Mouse (Mus musculus): ENCODE measurements around the gene Hipk1. TPM values are rescaled to one million over a fixed set of nuclear protein-coding genes. Genes with fewer than 3 reads are reported as not detected.

Hipk1 gene
- polyA plus RNA-seq, 1 experiment from 2014 or later = 16.8 TPM

GRCm38 (mm10) chr3:103780777-103781176, 10.6 kb downstream of the Hipk1 start:
- H3K27ac ChIP-seq (ENCODE audit: low read depth) = no peak overlapping the region
- DNase-seq (no peak), ATAC-seq (ENCODE audit: insufficient read depth) (no peak)
- 68% methylated on average over 5 of the region's 5 CpGs for WGBS
- H3K4me1 ChIP-seq (ENCODE audit: insufficient read depth) = no peaks in the 10 kb centered on the region
- H3K36me3 ChIP-seq (ENCODE audit: insufficient read depth) = peaks cover 21% of the 10 kb centered on the region
- H3K4me2 ChIP-seq = no peak overlapping the region
- no peak overlapping the region for H3K4me3 ChIP-seq (ENCODE audit: low read depth, low read length)
- TF ChIP-seq CTCF (IDR thresholded peaks at IDR 0.05; ENCODE audit: low read depth) = no peak
- no peaks in the 10 kb centered on the region for H3K27me3 ChIP-seq (ENCODE audit: insufficient read depth, low read length)
- no peaks in the 10 kb centered on the region for H3K9me3 ChIP-seq (ENCODE audit: low read depth, low read length)
- no peak overlapping the region for H3K9ac ChIP-seq

- no peak for ATAC-seq (ENCODE audit: insufficient read depth)
Observed at GRCm38 (mm10) chr3:103780271-103780670, 11.1 kb downstream of the Hipk1 start.

GRCm38 (mm10) chr3:103779183-103779582, 12.2 kb downstream of the Hipk1 start:
- 82% methylated on average over 7 of the region's 7 CpGs for WGBS
- Histone ChIP-seq H3K4me3 (ENCODE audit: low read depth, low read length) (no peak overlapping the region), H3K27me3 (ENCODE audit: insufficient read depth, low read length) (no peaks in the 10 kb centered on the region), H3K27ac (ENCODE audit: low read depth) (no peak overlapping the region), H3K36me3 (ENCODE audit: insufficient read depth) (peaks cover 22% of the 10 kb centered on the region), H3K4me2 (no peak overlapping the region), H3K9ac (no peak overlapping the region), H3K9me3 (ENCODE audit: low read depth, low read length) (no peaks in the 10 kb centered on the region), H3K4me1 (ENCODE audit: insufficient read depth) (no peaks in the 10 kb centered on the region)
- ATAC-seq (ENCODE audit: insufficient read depth) (no peak), DNase-seq (no peak)
- no peak for TF ChIP-seq CTCF (IDR thresholded peaks at IDR 0.05; ENCODE audit: low read depth)

More at GRCm38 (mm10) chr3:103780271-103780670, 11.1 kb downstream of the Hipk1 start:
- Histone ChIP-seq H3K9me3 (ENCODE audit: low read depth, low read length) (no peaks in the 10 kb centered on the region), H3K4me1 (ENCODE audit: insufficient read depth) (no peaks in the 10 kb centered on the region), H3K9ac (no peak overlapping the region), H3K27me3 (ENCODE audit: insufficient read depth, low read length) (no peaks in the 10 kb centered on the region), H3K27ac (ENCODE audit: low read depth) (no peak overlapping the region), H3K4me2 (no peak overlapping the region), H3K36me3 (ENCODE audit: insufficient read depth) (peaks cover 22% of the 10 kb centered on the region), H3K4me3 (ENCODE audit: low read depth, low read length) (no peak overlapping the region)
- 90% methylated on average over 3 of the region's 3 CpGs for WGBS
- DNase-seq = no peak
- TF ChIP-seq CTCF (IDR thresholded peaks at IDR 0.05; ENCODE audit: low read depth) = no peak

DNA sequence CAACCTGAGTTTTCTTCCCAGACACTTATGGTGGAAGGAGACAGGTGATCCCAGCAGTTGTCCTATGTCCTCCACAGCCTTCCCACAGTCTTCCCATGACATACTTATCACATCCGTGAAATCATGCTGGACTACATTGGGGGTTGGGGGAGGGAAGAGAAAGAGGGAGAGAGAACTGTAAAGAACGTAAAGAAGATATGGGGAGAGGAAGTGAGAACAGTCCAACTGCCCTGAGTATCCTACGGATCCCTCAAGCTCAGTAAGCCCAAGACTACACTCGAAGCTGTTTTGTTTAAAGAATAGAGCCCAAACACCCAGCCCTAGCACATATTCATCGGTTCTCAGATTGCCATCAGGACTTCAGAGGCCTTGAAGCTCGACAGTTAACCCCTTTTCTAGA, 12.7 kb downstream of the Hipk1 start:
- Histone ChIP-seq H3K27me3 (ENCODE audit: insufficient read depth, low read length) (no peaks in the 10 kb centered on the region), H3K4me3 (ENCODE audit: low read depth, low read length) (no peak overlapping the region), H3K36me3 (ENCODE audit: insufficient read depth) (peaks cover 27% of the 10 kb centered on the region), H3K9ac (no peak overlapping the region), H3K4me1 (ENCODE audit: insufficient read depth) (no peaks in the 10 kb centered on the region), H3K4me2 (no peak overlapping the region), H3K9me3 (ENCODE audit: low read depth, low read length) (no peaks in the 10 kb centered on the region), H3K27ac (ENCODE audit: low read depth) (no peak overlapping the region)
- TF ChIP-seq CTCF (IDR thresholded peaks at IDR 0.05; ENCODE audit: low read depth) = no peak
- DNase-seq (no peak), ATAC-seq (ENCODE audit: insufficient read depth) (no peak)
- 68% methylated on average over 6 of the region's 6 CpGs for WGBS

DNA sequence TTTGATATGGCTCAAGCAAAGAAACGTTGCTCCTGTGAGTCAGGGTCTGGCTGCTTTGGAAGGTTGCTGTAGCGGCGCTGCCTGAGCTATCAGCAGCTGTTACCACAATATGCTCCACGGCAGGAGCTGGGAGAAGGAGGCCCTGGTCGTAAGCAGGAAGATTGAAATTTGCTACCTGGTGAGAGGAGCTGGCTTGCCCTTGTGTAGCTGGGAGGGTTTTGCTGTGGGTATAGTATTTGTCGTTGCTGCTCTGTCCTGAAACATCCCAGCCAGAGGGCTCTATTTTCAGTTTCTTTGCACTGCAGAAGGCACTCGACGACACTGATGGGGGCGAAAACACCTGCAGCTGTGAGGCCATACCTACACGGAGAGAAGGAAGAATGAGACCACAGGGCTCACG, 13.4 kb downstream of the Hipk1 start:
- H3K27me3 ChIP-seq (ENCODE audit: insufficient read depth, low read length) = no peaks in the 10 kb centered on the region
- no peak for DNase-seq
- 88% methylated on average over 11 of the region's 11 CpGs for WGBS

DNA sequence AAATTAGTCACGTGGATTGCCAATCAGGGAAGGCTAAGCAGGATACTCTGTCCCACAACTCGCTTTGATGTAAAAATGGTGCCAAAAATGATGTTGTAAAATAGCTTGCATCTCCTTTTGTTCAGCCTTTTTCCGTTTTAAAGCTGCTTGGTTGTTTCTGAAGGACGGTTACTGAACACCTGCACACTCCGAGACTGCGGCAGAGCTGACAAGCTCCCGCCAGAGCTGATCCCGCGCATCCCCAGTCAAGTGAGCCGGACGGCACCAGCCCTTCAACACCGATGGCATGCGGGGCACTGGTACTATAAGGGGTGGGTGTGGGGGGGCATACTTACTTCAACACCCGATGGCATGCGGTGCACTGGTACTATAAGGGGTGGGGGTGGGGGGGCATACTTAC, 17.4 kb downstream of the Hipk1 start:
- no peak for DNase-seq
- Histone ChIP-seq H3K9me3 (ENCODE audit: low read depth, low read length) (no peaks in the 10 kb centered on the region), H3K27ac (ENCODE audit: low read depth) (no peak overlapping the region), H3K4me1 (ENCODE audit: insufficient read depth) (peaks cover 8% of the 10 kb centered on the region; the same call in 1 of the 2 replicates), H3K4me3 (ENCODE audit: low read depth, low read length) (no peak overlapping the region), H3K36me3 (ENCODE audit: insufficient read depth) (peaks cover 41% of the 10 kb centered on the region), H3K9ac (no peak overlapping the region), H3K4me2 (no peak overlapping the region), H3K27me3 (ENCODE audit: insufficient read depth, low read length) (no peaks in the 10 kb centered on the region)
- 85% methylated on average over 15 of the region's 15 CpGs for WGBS
- TF ChIP-seq CTCF (IDR thresholded peaks at IDR 0.05; ENCODE audit: low read depth) = no peak
- no peak for ATAC-seq (ENCODE audit: insufficient read depth)

More for the DNA sequence above, 13.4 kb downstream of the Hipk1 start:
- H3K36me3 ChIP-seq (ENCODE audit: insufficient read depth) = peaks cover 33% of the 10 kb centered on the region
- TF ChIP-seq CTCF (IDR thresholded peaks at IDR 0.05; ENCODE audit: low read depth) = no peak
- ATAC-seq (ENCODE audit: insufficient read depth) = no peak
- H3K9me3 ChIP-seq (ENCODE audit: low read depth, low read length) = no peaks in the 10 kb centered on the region
- H3K4me3 ChIP-seq (ENCODE audit: low read depth, low read length) = no peak overlapping the region
- H3K9ac ChIP-seq = no peak overlapping the region
- no peak overlapping the region for H3K27ac ChIP-seq (ENCODE audit: low read depth)
- H3K4me1 ChIP-seq (ENCODE audit: insufficient read depth) = no peaks in the 10 kb centered on the region
- no peak overlapping the region for H3K4me2 ChIP-seq

GRCm38 (mm10) chr3:103773508-103773907, 17.9 kb downstream of the Hipk1 start:
- H3K9ac ChIP-seq = no peak overlapping the region
- no peak overlapping the region for H3K4me3 ChIP-seq (ENCODE audit: low read depth, low read length)
- no peak for ATAC-seq (ENCODE audit: insufficient read depth)
- peaks cover 45% of the 10 kb centered on the region for H3K36me3 ChIP-seq (ENCODE audit: insufficient read depth)
- H3K4me2 ChIP-seq = no peak overlapping the region
- TF ChIP-seq CTCF (IDR thresholded peaks at IDR 0.05; ENCODE audit: low read depth) = no peak
- peaks cover 8% of the 10 kb centered on the region; the same call in 1 of the 2 replicates for H3K4me1 ChIP-seq (ENCODE audit: insufficient read depth)
- H3K9me3 ChIP-seq (ENCODE audit: low read depth, low read length) = no peaks in the 10 kb centered on the region
- 86% methylated on average over 3 of the region's 3 CpGs for WGBS
- no peaks in the 10 kb centered on the region for H3K27me3 ChIP-seq (ENCODE audit: insufficient read depth, low read length)
- H3K27ac ChIP-seq (ENCODE audit: low read depth) = peak overlapping the region; percentile 24; the same call in 1 of the 2 replicates
- DNase-seq = no peak

GRCm38 (mm10) chr3:103772846-103773245, 18.5 kb downstream of the Hipk1 start:
- peaks cover 46% of the 10 kb centered on the region for H3K36me3 ChIP-seq (ENCODE audit: insufficient read depth)
- no peaks in the 10 kb centered on the region for H3K9me3 ChIP-seq (ENCODE audit: low read depth, low read length)
- H3K4me3 ChIP-seq (ENCODE audit: low read depth, low read length) = no peak overlapping the region
- DNase-seq = no peak
- no peak overlapping the region for H3K27ac ChIP-seq (ENCODE audit: low read depth)
- H3K9ac ChIP-seq = no peak overlapping the region
- H3K4me2 ChIP-seq = no peak overlapping the region
- no peak for ATAC-seq (ENCODE audit: insufficient read depth)
- no peak for TF ChIP-seq CTCF (IDR thresholded peaks at IDR 0.05; ENCODE audit: low read depth)
- no peaks in the 10 kb centered on the region for H3K27me3 ChIP-seq (ENCODE audit: insufficient read depth, low read length)
- H3K4me1 ChIP-seq (ENCODE audit: insufficient read depth) = peaks cover 8% of the 10 kb centered on the region; the same call in 1 of the 2 replicates
- 80% methylated on average over 4 of the region's 4 CpGs for WGBS
